Mouse (Mus musculus) heart, postnatal 0 days (tissue): ENCODE data around the gene Fbxo3. TPM values are rescaled to one million over a fixed set of nuclear protein-coding genes. Genes with fewer than 3 reads are reported as not detected.
A peak's percentile ranks its signal among the peaks of the same experiment; 100 is the strongest.
"Not testable (repeated sequence)": the region's sequence is repeated elsewhere in the genome, so short reads cannot be mapped to it uniquely, and the experiment has no call there.

ENCODE experiments used
- ATAC-seq: fragments of 200-750 bp; cut with Nextera tagmentation; 2 replicates; pipeline ENCODE4 v1.8.0; 2017; ENCODE audit warnings: low read depth, moderate number of reproducible peaks, moderate library complexity; ENCODE audit not compliant: insufficient read depth
- DNase-seq: peaks from one replicate; pipeline ENCODE4 v3.0.0-alpha.2; 2016; ENCODE audit warnings: low spot score
- H3K27ac ChIP-seq: fragments of 300-500 bp; sonication (generic); 2 replicates; pipeline ENCODE4 v1.5.1; 2014; ENCODE audit warnings: low read depth, mild to moderate bottlenecking
- H3K27me3 ChIP-seq: fragments of 300-500 bp; sonication (generic); 2 replicates; pipeline ENCODE4 v1.6.1; 2014; ENCODE audit warnings: low read length, mixed read lengths; ENCODE audit not compliant: control insufficient read depth, insufficient read depth
- H3K36me3 ChIP-seq: fragments of 300-500 bp; sonication (generic); replicated peaks from 2 replicates; pipeline ENCODE4 v1.6.1; 2014; ENCODE audit warnings: low read length, mixed read lengths; ENCODE audit not compliant: control insufficient read depth, insufficient read depth
- H3K4me1 ChIP-seq: fragments of 300-500 bp; sonication (generic); 2 replicates; pipeline ENCODE4 v1.6.1; 2014; ENCODE audit warnings: antibody characterized with exemption; ENCODE audit not compliant: control insufficient read depth, insufficient read depth
- H3K4me2 ChIP-seq: fragments of 300-500 bp; sonication (generic); 2 replicates; pipeline ENCODE4 v1.6.1; 2014; ENCODE audit warnings: low read depth, mild to moderate bottlenecking, low read length, moderate library complexity
- H3K4me3 ChIP-seq: fragments of 300-500 bp; sonication (generic); 2 replicates; pipeline ENCODE4 v1.5.1; 2014; ENCODE audit warnings: low read depth, low read length
- H3K9ac ChIP-seq: fragments of 300-500 bp; sonication (generic); replicated peaks from 2 replicates; pipeline ENCODE4 v1.6.1; 2014; ENCODE audit warnings: low read depth, low read length, mixed read lengths
- H3K9me3 ChIP-seq: fragments of 300-500 bp; sonication (generic); replicated peaks from 2 replicates; pipeline ENCODE4 v1.6.1; 2016; ENCODE audit warnings: low read length; ENCODE audit not compliant: control insufficient read depth
- CTCF ChIP-seq: IDR thresholded peaks from 2 replicates; pipeline ENCODE4 v1.5.1; 2016; ENCODE audit warnings: antibody characterized with exemption, control low read depth, low read depth
- EP300 ChIP-seq: IDR thresholded peaks from 2 replicates; pipeline ENCODE4 v1.6.1; 2016; ENCODE audit warnings: antibody characterized with exemption, low read depth
- WGBS: fragments of 180-500 bp; shearing (Covaris S2); extraction: QIAGEN DNeasy Blood & Tissue Kit; methylation state at CpG from one replicate; pipeline ENCODE4 v1.1.7; 2014; 5-methylcytosine and 5-hydroxymethylcytosine counted together
- polyA plus RNA-seq: library from polyadenylated mRNA; unstranded; fragments of >200 nt; fragmentation: Nextera tagmentation; extraction: Ambion mirVana; gene quantifications from 2 replicates; pipeline ENCODE4 v1.2.1, GENCODE M21; 2015
- total RNA-seq: library from RNA; depleted of rRNA; stranded (reverse); fragments of >200 nt; gene quantifications from 2 replicates; pipeline ENCODE4 v1.2.3, GENCODE M21; 2014; ENCODE audit warnings: low replicate concordance

Gene Fbxo3
- total and polyA plus RNA-seq, 2 experiments from 2014 or later: 43.1 to 48.8 TPM

DNA sequence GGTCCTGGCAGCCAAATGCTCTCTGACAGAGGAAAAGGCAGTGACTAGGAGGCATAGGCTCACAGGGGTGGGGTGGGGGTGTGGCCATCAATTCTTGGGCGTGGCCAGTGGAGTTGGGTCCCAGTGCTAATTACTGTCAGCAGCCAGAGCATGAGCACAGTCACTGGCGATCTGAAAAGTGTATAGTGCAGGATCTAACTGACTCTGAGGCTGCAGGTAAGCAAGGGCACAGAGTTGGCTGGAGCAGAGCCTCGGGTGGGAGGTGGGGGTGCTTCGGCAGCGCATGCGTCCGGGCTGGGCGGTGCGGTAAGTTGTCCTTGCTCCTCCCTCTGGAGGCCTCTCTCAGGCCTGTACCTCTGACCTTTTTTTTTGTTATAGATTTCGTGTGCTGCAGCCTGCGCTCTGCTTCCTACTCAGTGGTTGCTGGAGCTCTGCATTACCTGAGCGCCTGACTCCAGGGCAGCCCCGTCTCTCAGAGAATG, 42.2 kb downstream of the Fbxo3 start, which contains the start of gene Cd59b:
Cd59b (plus strand) TSS at position 146 of the 482 bp plus-strand sequence.
- H3K27ac ChIP-seq: no peak within 1 kb of the TSS

GRCm38 (mm10) chr2:104078285-104078684, 50.8 kb downstream of the Fbxo3 start:
- H3K9ac ChIP-seq, H3K27me3 ChIP-seq, H3K4me1 ChIP-seq, H3K36me3 ChIP-seq, ATAC-seq, H3K27ac ChIP-seq, H3K4me2 ChIP-seq, H3K9me3 ChIP-seq, DNase-seq, H3K4me3 ChIP-seq: not testable (repeated sequence)
- WGBS: 48% methylated on average over 5 of the region's 5 CpGs

More for the DNA sequence above, 42.2 kb downstream of the Fbxo3 start, which contains the start of gene Cd59b:
- H3K9me3 ChIP-seq: no peaks in the 10 kb centered on the region
- peak within 1 kb of the TSS; percentile 25; the same call in 1 of the 2 replicates for H3K9ac ChIP-seq
- peak within 1 kb of the TSS; percentile 57 for H3K4me2 ChIP-seq
- ATAC-seq: peak; percentile 80
- TF ChIP-seq EP300 (no peak), CTCF (no peak)
- H3K36me3 ChIP-seq: no peaks in the 10 kb centered on the region
- peaks cover 7% of the 10 kb centered on the region; the same call in 1 of the 2 replicates for H3K4me1 ChIP-seq
- 16% methylated on average over 13 of the region's 13 CpGs for WGBS
- peak; percentile 23 for DNase-seq
- H3K27me3 ChIP-seq: no peaks in the 10 kb centered on the region
- peak within 1 kb of the TSS; percentile 44 for H3K4me3 ChIP-seq

DNA sequence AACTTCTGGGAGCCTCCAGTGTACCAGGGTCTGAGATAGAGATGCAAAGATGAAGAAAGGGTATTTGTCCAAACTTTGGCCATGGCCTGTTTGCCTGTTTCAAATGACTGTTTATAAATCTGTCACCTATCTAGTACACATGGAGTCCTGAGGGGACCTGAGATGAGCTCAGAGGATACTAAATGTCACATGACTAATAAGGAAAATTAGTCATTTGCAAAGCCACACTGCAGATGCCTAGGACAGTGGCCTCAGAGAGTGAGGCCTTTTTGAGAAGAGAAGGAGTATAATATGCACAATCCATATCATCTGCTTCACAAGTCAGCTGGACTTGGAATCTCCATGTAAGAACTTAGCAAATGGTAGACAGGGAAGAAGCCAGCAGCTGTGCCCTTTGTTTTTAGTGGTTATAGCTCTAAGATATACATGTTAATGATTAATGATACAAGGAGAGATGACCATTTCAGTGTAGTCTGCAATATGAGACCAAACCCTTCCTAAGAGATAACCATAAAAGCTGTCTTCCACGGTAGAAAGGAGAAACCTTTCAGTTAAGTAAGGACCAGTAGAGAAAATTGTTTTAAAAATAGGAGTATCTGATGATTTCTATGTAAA, 54.0 kb downstream of the Fbxo3 start:
- H3K9me3 ChIP-seq, H3K4me3 ChIP-seq, H3K36me3 ChIP-seq, ATAC-seq, H3K27me3 ChIP-seq, H3K4me1 ChIP-seq, H3K4me2 ChIP-seq, DNase-seq, H3K27ac ChIP-seq, H3K9ac ChIP-seq: not testable (repeated sequence)
- no CpG with 5 or more reads among the region's 1 CpGs for WGBS

DNA sequence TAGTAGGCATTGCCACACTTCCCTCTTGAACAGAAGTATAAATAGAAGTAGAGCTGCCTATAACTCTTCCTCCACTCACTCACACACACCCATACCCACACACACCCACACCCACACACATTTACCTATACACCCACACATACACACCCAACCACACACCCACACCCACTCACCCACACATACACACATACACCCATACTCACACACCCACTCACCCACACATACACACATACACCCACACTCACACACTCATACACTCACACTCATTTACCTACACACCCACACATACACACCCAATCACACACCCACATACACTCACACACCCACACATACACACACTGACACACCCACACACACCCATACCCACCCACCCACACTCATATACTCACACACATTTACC, 55.0 kb downstream of the Fbxo3 start:
- no peak overlapping the region for H3K4me3 ChIP-seq
- DNase-seq (no peak), ATAC-seq (no peak)
- H3K9ac ChIP-seq: no peak overlapping the region
- H3K27me3 ChIP-seq: no peaks in the 10 kb centered on the region
- H3K4me2 ChIP-seq: no peak overlapping the region
- H3K27ac ChIP-seq: no peak overlapping the region
- no peaks in the 10 kb centered on the region for H3K4me1 ChIP-seq
- no peaks in the 10 kb centered on the region for H3K9me3 ChIP-seq
- TF ChIP-seq CTCF: no peak
- TF ChIP-seq EP300: no peak
- no peaks in the 10 kb centered on the region for H3K36me3 ChIP-seq

GRCm38 (mm10) chr2:104084027-104084426, 56.5 kb downstream of the Fbxo3 start:
- not testable (repeated sequence) for H3K27me3 ChIP-seq, DNase-seq, H3K36me3 ChIP-seq, H3K9me3 ChIP-seq, H3K27ac ChIP-seq, H3K4me3 ChIP-seq, ATAC-seq, H3K9ac ChIP-seq, H3K4me1 ChIP-seq, H3K4me2 ChIP-seq

GRCm38 (mm10) chr2:104087562-104087961, 60.0 kb downstream of the Fbxo3 start:
- H3K27me3 ChIP-seq, ATAC-seq, H3K4me2 ChIP-seq, DNase-seq, H3K9me3 ChIP-seq, H3K27ac ChIP-seq, H3K4me1 ChIP-seq, H3K4me3 ChIP-seq, H3K9ac ChIP-seq, H3K36me3 ChIP-seq: not testable (repeated sequence)
- 50% methylated on average over 1 of the region's 1 CpGs for WGBS
